In genomic region chr14:74974136-74974651, GRCm38 (mm10) we compare ENCODE assay signal across 8 mouse cellular contexts. TPM values are rescaled to one million over a fixed set of nuclear protein-coding genes. Genes with fewer than 3 reads are reported as not detected.
DNase-seq lines count a peak whose midpoint lies in the region; ATAC-seq and TF ChIP-seq lines count a peak whose summit lies in the region.

No protein-coding gene starts in this region.

- no peaks in the 10 kb centered on the region for H3K36me3 ChIP-seq in liver, adult 2 months (ENCODE audit: control insufficient read depth, insufficient read depth, low read length)
- H3K36me3 ChIP-seq in midbrain, embryonic 13.5 days = no peaks in the 10 kb centered on the region

- no peak overlapping the region for H3K4me3 ChIP-seq in liver, adult 2 months (ENCODE audit: insufficient read depth, low read depth, low read length)
- no peak overlapping the region for H3K4me3 ChIP-seq in midbrain, embryonic 13.5 days (replicated peaks)

- DNase-seq in adrenal gland, adult 2 months = peak; percentile 51
- no peak for DNase-seq in adrenal gland, postnatal 4 days (ENCODE audit: low spot score in 2 of 2)
- DNase-seq in c-Kit-positive CD71-positive TER-119-positive erythroid progenitor cells, embryonic 14.5 days (ENCODE audit: low spot score) = peak; percentile 21
- DNase-seq in heart, postnatal 4 days = peak; percentile 43
- peak; percentile 26 for DNase-seq in liver, adult 2 months (ENCODE audit: extremely low read depth, low read depth, low spot score)
- no peak for DNase-seq in cerebellum, adult 8-10 months
- no peak for DNase-seq in left cerebral cortex, adult 8-10 months (ENCODE audit: low spot score in 2 of 2)

- no peak for TF ChIP-seq CTCF in liver, adult 2 months (IDR thresholded peaks at IDR 0.05; ENCODE audit: low read depth, low read length)

- TF ChIP-seq POLR2A in liver, adult 2 months (IDR thresholded peaks at IDR 0.05; ENCODE audit: extremely low read depth, insufficient read depth, low read length) = no peak

- no peak overlapping the region for H3K9ac ChIP-seq in liver, adult 2 months (ENCODE audit: low read depth, low read length)
- no peak overlapping the region for H3K9ac ChIP-seq in midbrain, embryonic 13.5 days (replicated peaks)

- H3K27ac ChIP-seq in liver, adult 2 months (replicated peaks; ENCODE audit: insufficient read depth, low read depth, low read length) = no peak overlapping the region
- H3K27ac ChIP-seq in midbrain, embryonic 13.5 days = no peak overlapping the region

- H3K79me2 ChIP-seq in liver, adult 2 months (ENCODE audit: control insufficient read depth, insufficient read depth, low read length) = no peaks in the 10 kb centered on the region

- ATAC-seq in midbrain, embryonic 13.5 days = no peak

- H3K4me1 ChIP-seq in liver, adult 2 months (ENCODE audit: control insufficient read depth, insufficient read depth, low read length) = peaks cover 3% of the 10 kb centered on the region; the same call in 1 of the 2 replicates
- H3K4me1 ChIP-seq in midbrain, embryonic 13.5 days (replicated peaks) = no peaks in the 10 kb centered on the region

- 70% methylated on average over 10 of the region's 10 CpGs for WGBS in liver, adult 2 months
- 79% methylated on average over 10 of the region's 10 CpGs for WGBS in midbrain, embryonic 13.5 days

- no peaks in the 10 kb centered on the region for H3K27me3 ChIP-seq in liver, adult 2 months (ENCODE audit: control insufficient read depth, insufficient read depth, low read length)
- H3K27me3 ChIP-seq in midbrain, embryonic 13.5 days = no peaks in the 10 kb centered on the region

- no peaks in the 10 kb centered on the region for H3K9me3 ChIP-seq in midbrain, embryonic 13.5 days

- no peak overlapping the region for H3K4me2 ChIP-seq in midbrain, embryonic 13.5 days (replicated peaks)

RNA-seq across cellular contexts. Expression of gene Lrch1, which starts 26.5 kb away (rescaled TPM):
- 10 to 100 TPM; 10.8 to 15.0 TPM for total RNA-seq in adrenal gland, adult 2 months (2021)
- polyA plus RNA-seq in adrenal gland, adult 2 months (2012; rRNA removed) = 4.7 and 5.3 TPM in 2 replicates
- 10 to 100 TPM; 25.9 to 27.4 TPM for total RNA-seq in adrenal gland, postnatal 4 days (2021)
- 10 to 100 TPM; 18.7 to 26.3 TPM for total RNA-seq in heart, postnatal 4 days (2021)
- total RNA-seq in liver, adult 2 months (2014; rRNA removed) = 6.1 and 6.5 TPM in 2 replicates
- polyA plus RNA-seq in liver, adult 2 months (2012; rRNA removed) = 1.9 and 2.7 TPM in 2 replicates
- 9.7 and 10.0 TPM in 2 replicates for polyA plus RNA-seq in midbrain, embryonic 13.5 days (2015; fragmentation: Nextera tagmentation; extraction: Ambion mirVana)
- total RNA-seq in left cerebral cortex, adult 8-10 months (2022) = 10 to 100 TPM; 13.6 to 26.9 (median 19.1) TPM

RNA-seq across cellular contexts. Expression of gene Rubcnl, which starts 41.6 kb away (rescaled TPM):
- total RNA-seq in adrenal gland, adult 2 months (2021) = 1 to 10 TPM in 1 of 2 experiments, under 1 TPM in 1; 0.32 to 4.1 TPM
- polyA plus RNA-seq in adrenal gland, adult 2 months (2012; rRNA removed) = 0.12 and 0.91 TPM in 2 replicates
- 1 to 10 TPM; 1.2 to 1.3 TPM for total RNA-seq in adrenal gland, postnatal 4 days (2021)
- 1 to 10 TPM in 1 of 2 experiments, under 1 TPM in 1; 0.83 to 1.7 TPM for total RNA-seq in heart, postnatal 4 days (2021)
- 0.54 and 1.1 TPM in 2 replicates for total RNA-seq in liver, adult 2 months (2014; rRNA removed)
- 0.15 and 0.21 TPM in 2 replicates for polyA plus RNA-seq in liver, adult 2 months (2012; rRNA removed)
- polyA plus RNA-seq in midbrain, embryonic 13.5 days (2015; fragmentation: Nextera tagmentation; extraction: Ambion mirVana) = 0.11 and 0.17 TPM in 2 replicates
- total RNA-seq in left cerebral cortex, adult 8-10 months (2022) = 1 to 10 TPM; 1.2 to 3.1 (median 2.0) TPM

Comparison
In these comparisons a context has a peak if more than half of its experiments do, and no peak if none do; other contexts are left out.
1. DNase-seq: peak in adrenal gland, adult 2 months (single experiment), c-Kit-positive CD71-positive TER-119-positive erythroid progenitor cells, embryonic 14.5 days (single experiment), heart, postnatal 4 days (single experiment) and liver, adult 2 months (single experiment); none in adrenal gland, postnatal 4 days (0 of 2), cerebellum, adult 8-10 months (single experiment) and left cerebral cortex, adult 8-10 months (0 of 2).